Mouse (Mus musculus): ENCODE measurements around the gene Mapk12. TPM values are rescaled to one million over a fixed set of nuclear protein-coding genes. Genes with fewer than 3 reads are reported as not detected.

The Mapk12 gene
- 10 to 100 TPM in 1 of 2 experiments, 1 to 10 TPM in 1; 8.4 to 18.8 TPM for polyA plus RNA-seq (2017; shearing (Covaris generic))

GRCm38 (mm10) chr15:89140659-89141252, at the start of gene Mapk12:
Gene Mapk12, minus strand, starts transcription at chr15:89140703.

GRCm38 (mm10) chr15:89180571-89181229, 40.2 kb upstream of the Mapk12 start, which contains the start of gene Plxnb2:
Gene Plxnb2, minus strand, starts transcription at chr15:89180788.

GRCm38 (mm10) chr15:89149271-89150040, 9.0 kb upstream of the Mapk12 start, which contains the start of gene Mapk11:
Gene Mapk11, minus strand, starts transcription at chr15:89149628.

GRCm38 (mm10) chr15:89128382-89129350, 11.8 kb downstream of the Mapk12 start, which contains the start of gene Hdac10:
Gene Hdac10, minus strand, starts transcription at chr15:89128700.

DNA sequence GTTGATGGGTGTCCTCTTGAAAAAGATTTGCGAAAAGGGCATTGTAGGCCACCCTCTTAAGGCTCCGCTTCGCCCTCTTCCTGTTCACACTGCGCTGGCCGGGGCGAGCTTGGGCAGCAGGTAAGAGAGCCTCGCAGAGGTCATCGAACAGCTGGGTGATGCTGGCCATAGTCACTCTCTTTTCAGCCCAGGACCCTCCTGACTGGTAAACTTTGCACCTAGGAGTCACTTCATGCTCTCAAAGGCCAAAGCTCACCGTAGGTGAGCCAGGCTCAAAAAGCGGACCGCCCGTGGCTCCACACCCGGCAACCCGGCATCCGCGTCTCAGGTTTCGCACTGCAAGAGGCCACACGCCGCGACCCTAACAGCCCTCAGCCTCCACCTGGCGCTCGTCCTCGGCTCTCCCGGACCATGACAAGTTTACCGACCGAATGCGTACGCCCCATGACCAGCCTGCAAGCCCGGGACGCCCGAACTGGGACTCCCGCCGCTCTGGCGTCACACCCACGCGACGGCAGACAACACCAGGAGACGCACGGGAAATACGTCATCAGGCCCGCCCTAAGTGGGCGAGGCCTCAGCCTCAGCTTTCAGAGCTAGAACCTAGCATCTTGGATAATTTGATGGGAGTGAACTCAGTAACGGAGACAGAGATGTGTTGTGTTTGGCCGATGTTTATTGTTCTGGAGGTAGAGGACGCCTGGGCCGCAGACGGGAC, 17.7 kb downstream of the Mapk12 start, which contains the start of gene Tubgcp6:
Gene Tubgcp6 (minus strand): TSS at position 464 of the 718 bp plus-strand sequence.

GRCm38 (mm10) chr15:89088607-89089247, 51.8 kb downstream of the Mapk12 start, which contains the start of gene Selenoo:
Gene Selenoo, plus strand, starts transcription at chr15:89089084.

Other genes starting within 250 kb of the Mapk12 start
- not detected for gene Ttll8, start 186.3 kb downstream of the Mapk12 start, polyA plus RNA-seq (2017; shearing (Covaris generic))
- under 1 TPM in 1 of 2 experiments, not detected in 1; 0.18 TPM for gene Mlc1, start 161.7 kb downstream of the Mapk12 start, polyA plus RNA-seq (2017; shearing (Covaris generic))
- under 1 TPM; 0.13 to 0.84 TPM for gene Mov10l1, start 157.8 kb downstream of the Mapk12 start, polyA plus RNA-seq (2017; shearing (Covaris generic))
- gene Panx2, start 81.0 kb downstream of the Mapk12 start, polyA plus RNA-seq (2017; shearing (Covaris generic)): 1 to 10 TPM in 1 of 2 experiments, under 1 TPM in 1; 0.88 to 1.2 TPM
- gene Trabd, start 65.6 kb downstream of the Mapk12 start, polyA plus RNA-seq (2017; shearing (Covaris generic)): 10 to 100 TPM; 86.7 to 98.2 TPM
- 10 to 100 TPM; 53.0 to 58.7 TPM for gene Selenoo, start 51.6 kb downstream of the Mapk12 start, polyA plus RNA-seq (2017; shearing (Covaris generic))
- gene Tubgcp6, start 17.6 kb downstream of the Mapk12 start, polyA plus RNA-seq (2017; shearing (Covaris generic)): 10 to 100 TPM; 24.7 to 25.1 TPM
- gene Hdac10, start 12.0 kb downstream of the Mapk12 start, polyA plus RNA-seq (2017; shearing (Covaris generic)): 10 to 100 TPM; 55.7 to 63.3 TPM
- gene Mapk11, start 8.9 kb upstream of the Mapk12 start, polyA plus RNA-seq (2017; shearing (Covaris generic)): 100 to 1,000 TPM in 1 of 2 experiments, 10 to 100 TPM in 1; 50.7 to 111 TPM
- gene Plxnb2, start 40.1 kb upstream of the Mapk12 start, polyA plus RNA-seq (2017; shearing (Covaris generic)): 1 to 10 TPM; 2.3 to 6.2 TPM
- gene Dennd6b, start 55.8 kb upstream of the Mapk12 start, polyA plus RNA-seq (2017; shearing (Covaris generic)): 10 to 100 TPM; 36.9 to 42.4 TPM
- 10 to 100 TPM; 19.8 to 22.8 TPM for gene Ppp6r2, start 70.8 kb upstream of the Mapk12 start, polyA plus RNA-seq (2017; shearing (Covaris generic))
- gene Sbf1, start 174.6 kb upstream of the Mapk12 start, polyA plus RNA-seq (2017; shearing (Covaris generic)): 100 to 1,000 TPM; 183 to 186 TPM
- not detected for gene Adm2, start 182.0 kb upstream of the Mapk12 start, polyA plus RNA-seq (2017; shearing (Covaris generic))
- gene Miox, start 193.7 kb upstream of the Mapk12 start, polyA plus RNA-seq (2017; shearing (Covaris generic)): not detected
- 10 to 100 TPM; 57.0 to 69.5 TPM for gene Lmf2, start 215.0 kb upstream of the Mapk12 start, polyA plus RNA-seq (2017; shearing (Covaris generic))
- 100 to 1,000 TPM; 139 to 146 TPM for gene Ncaph2, start 215.0 kb upstream of the Mapk12 start, polyA plus RNA-seq (2017; shearing (Covaris generic))
- gene Sco2, start 233.1 kb upstream of the Mapk12 start, polyA plus RNA-seq (2017; shearing (Covaris generic)): 10 to 100 TPM in 1 of 2 experiments, 1 to 10 TPM in 1; 7.7 to 19.2 TPM
- 1 to 10 TPM; 1.5 to 1.8 TPM for gene Tymp, start 236.3 kb upstream of the Mapk12 start, polyA plus RNA-seq (2017; shearing (Covaris generic))
- 1 to 10 TPM in 1 of 2 experiments, under 1 TPM in 1; 0.71 to 1.4 TPM for gene Odf3b, start 238.6 kb upstream of the Mapk12 start, polyA plus RNA-seq (2017; shearing (Covaris generic))
- gene Klhdc7b, start 244.2 kb upstream of the Mapk12 start, polyA plus RNA-seq (2017; shearing (Covaris generic)): under 1 TPM; 0.13 to 0.83 TPM